Mouse (Mus musculus) E14TG2a.4 (cell line): ENCODE results near the gene Piga.

ENCODE experiments used
- H3K27me3 ChIP-seq: 2 replicates; pipeline ENCODE4 v1.6.1; 2014; ENCODE audit warnings: low read length, control low read depth; ENCODE audit not compliant: insufficient read depth
- H3K36me3 ChIP-seq: 2 replicates; pipeline ENCODE4 v1.6.1; 2014; ENCODE audit warnings: low read length, control low read depth; ENCODE audit not compliant: insufficient read depth
- H3K4me1 ChIP-seq: replicated peaks from 2 replicates; pipeline ENCODE4 v1.6.1; 2014; ENCODE audit warnings: low read depth, low read length, control low read depth
- H3K4me3 ChIP-seq: replicated peaks from 2 replicates; pipeline ENCODE4 v1.5.1; 2014; ENCODE audit warnings: mild to moderate bottlenecking, low read length
- H3K9me3 ChIP-seq: 2 replicates; pipeline ENCODE4 v1.6.1; 2014; ENCODE audit warnings: low read length, control low read depth
- CTCF ChIP-seq: conservative IDR thresholded peaks from 2 replicates; pipeline ENCODE4 v1.5.1; 2014; ENCODE audit warnings: low read length
- NANOG ChIP-seq: IDR thresholded peaks from 2 replicates; pipeline ENCODE4 v1.6.1; 2014; ENCODE audit warnings: borderline replicate concordance, low read length, mixed read lengths
- POU5F1 ChIP-seq: IDR thresholded peaks from 2 replicates; pipeline ENCODE4 v1.6.1; 2014; ENCODE audit warnings: low read length, borderline replicate concordance

The Piga gene

DNA sequence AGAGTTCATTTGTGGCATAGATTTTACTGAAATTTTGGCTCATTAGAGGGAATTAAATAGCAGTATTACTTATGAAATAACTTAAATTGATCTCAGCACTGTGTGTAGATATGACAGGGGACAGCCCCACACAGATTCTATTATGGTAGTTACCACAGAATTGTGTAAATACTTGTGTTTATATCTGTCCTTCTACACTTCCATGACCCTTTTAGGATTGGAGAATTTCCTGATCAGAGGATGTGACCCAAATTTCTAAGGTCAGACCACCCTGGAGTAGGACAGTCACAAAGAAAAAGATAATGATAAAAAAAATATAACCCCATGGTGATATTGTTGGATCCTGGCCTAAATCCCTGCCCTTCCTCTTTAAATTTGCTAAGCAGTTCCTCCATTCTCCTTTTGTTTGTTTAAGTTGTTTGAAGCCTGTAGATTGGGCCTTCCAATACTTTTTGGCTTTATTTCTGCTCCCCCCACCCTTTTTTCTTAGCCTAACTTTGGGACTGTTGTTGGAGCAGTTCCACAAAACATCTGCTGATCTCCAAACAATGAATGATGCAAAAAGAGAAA, 14.4 kb upstream of the Piga start:
- H3K27me3 ChIP-seq: no peaks in the 10 kb centered on the region
- peaks cover 16% of the 10 kb centered on the region for H3K4me1 ChIP-seq
- H3K36me3 ChIP-seq: no peaks in the 10 kb centered on the region
- TF ChIP-seq NANOG: no peak
- no peak for TF ChIP-seq POU5F1
- TF ChIP-seq CTCF: no peak
- H3K9me3 ChIP-seq: no peaks in the 10 kb centered on the region
- H3K4me3 ChIP-seq: no peak overlapping the region

GRCm38 (mm10) chrX:164406133-164407022, 13.2 kb upstream of the Piga start:
- Histone ChIP-seq H3K36me3 (no peaks in the 10 kb centered on the region), H3K27me3 (no peaks in the 10 kb centered on the region), H3K4me1 (peaks cover 16% of the 10 kb centered on the region), H3K9me3 (no peaks in the 10 kb centered on the region), H3K4me3 (no peak overlapping the region)
- TF ChIP-seq NANOG (no peak), POU5F1 (no peak), CTCF (no peak)

GRCm38 (mm10) chrX:164408301-164408927, 11.2 kb upstream of the Piga start:
- no peak for TF ChIP-seq POU5F1
- H3K4me3 ChIP-seq: no peak overlapping the region
- H3K27me3 ChIP-seq: no peaks in the 10 kb centered on the region
- H3K9me3 ChIP-seq: no peaks in the 10 kb centered on the region
- peaks cover 16% of the 10 kb centered on the region for H3K4me1 ChIP-seq
- no peaks in the 10 kb centered on the region for H3K36me3 ChIP-seq

- Histone ChIP-seq H3K36me3 (no peaks in the 10 kb centered on the region), H3K27me3 (no peaks in the 10 kb centered on the region), H3K4me1 (peaks cover 21% of the 10 kb centered on the region), H3K4me3 (no peak overlapping the region), H3K9me3 (no peaks in the 10 kb centered on the region)
- TF ChIP-seq POU5F1 (no peak), NANOG (no peak), CTCF (no peak)
These were observed 9.0 kb upstream of the Piga start for GRCm38 (mm10) chrX:164410562-164410961.

- Histone ChIP-seq H3K4me1 (peaks cover 21% of the 10 kb centered on the region), H3K4me3 (no peak overlapping the region), H3K27me3 (no peaks in the 10 kb centered on the region), H3K9me3 (no peaks in the 10 kb centered on the region), H3K36me3 (peaks cover 6% of the 10 kb centered on the region; the same call in 1 of the 2 replicates)
- TF ChIP-seq POU5F1: no peak
- TF ChIP-seq CTCF: no peak
- TF ChIP-seq NANOG: no peak
These were observed 2.8 kb upstream of the Piga start for GRCm38 (mm10) chrX:164416803-164417202.

DNA sequence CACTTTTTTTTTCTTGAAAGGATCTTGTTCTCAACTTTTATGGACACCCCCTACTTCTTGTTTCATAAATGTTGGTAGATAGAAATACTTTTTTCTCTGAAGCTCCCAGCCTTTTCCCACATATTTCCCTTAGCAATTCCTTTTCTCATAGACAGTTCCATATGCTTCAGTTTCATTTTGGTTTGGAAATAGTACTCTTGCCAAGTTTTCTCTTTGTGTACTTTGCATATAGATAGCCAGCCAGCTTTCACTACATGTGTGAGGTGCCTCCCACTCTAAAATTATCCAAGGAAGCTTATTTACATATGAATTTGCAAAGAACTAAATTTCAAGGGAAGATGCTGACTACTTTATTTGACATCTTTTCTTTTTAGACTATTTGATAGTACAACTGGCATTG, 1.6 kb upstream of the Piga start:
- H3K4me3 ChIP-seq: no peak overlapping the region

GRCm38 (mm10) chrX:164419955-164420354, 368 bp downstream of the Piga start:
- Histone ChIP-seq H3K36me3 (peaks cover 36% of the 10 kb centered on the region), H3K27me3 (no peaks in the 10 kb centered on the region)
- TF ChIP-seq NANOG: no peak
- no peak for TF ChIP-seq CTCF
- no peak for TF ChIP-seq POU5F1

More for the DNA sequence above, 1.6 kb upstream of the Piga start:
- TF ChIP-seq POU5F1 (no peak), NANOG (no peak), CTCF (no peak)
- Histone ChIP-seq H3K36me3 (peaks cover 18% of the 10 kb centered on the region), H3K9me3 (no peaks in the 10 kb centered on the region), H3K27me3 (no peaks in the 10 kb centered on the region), H3K4me1 (peaks cover 22% of the 10 kb centered on the region)

DNA sequence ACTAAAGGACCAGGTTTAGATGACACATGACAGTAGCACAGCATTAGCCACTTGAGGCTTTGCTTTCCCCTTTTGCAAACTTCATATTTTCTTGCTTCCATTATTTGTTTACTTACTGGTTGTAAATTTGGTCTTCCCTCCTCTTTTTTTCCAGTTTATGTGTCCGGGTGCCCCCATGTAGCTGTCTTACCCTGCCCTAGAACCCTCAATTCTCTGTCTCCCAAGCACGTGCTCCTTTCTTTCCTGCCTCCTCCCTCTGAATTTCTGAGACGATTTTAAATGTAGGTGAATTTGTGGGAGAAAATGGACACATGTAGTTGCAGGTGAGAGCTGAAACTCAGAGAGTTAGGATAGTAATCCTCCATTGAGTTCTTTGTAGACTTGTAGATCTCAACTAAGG, 931 bp downstream of the Piga start:
- peak overlapping the region; percentile 85 for H3K4me3 ChIP-seq

More at GRCm38 (mm10) chrX:164419955-164420354, 368 bp downstream of the Piga start:
- H3K4me3 ChIP-seq: peak overlapping the region; percentile 85
- H3K9me3 ChIP-seq: no peaks in the 10 kb centered on the region
- peaks cover 18% of the 10 kb centered on the region for H3K4me1 ChIP-seq

More for the DNA sequence above, 931 bp downstream of the Piga start:
- no peaks in the 10 kb centered on the region for H3K27me3 ChIP-seq
- no peaks in the 10 kb centered on the region for H3K9me3 ChIP-seq
- H3K4me1 ChIP-seq: peaks cover 17% of the 10 kb centered on the region
- peaks cover 42% of the 10 kb centered on the region for H3K36me3 ChIP-seq
- no peak for TF ChIP-seq CTCF
- TF ChIP-seq NANOG: no peak
- TF ChIP-seq POU5F1: no peak
